ENCODE assay signal across 10 mouse cellular contexts in genomic region chr11:82831008-82831893, GRCm38 (mm10). TPM values are rescaled to one million over a fixed set of nuclear protein-coding genes. Genes with fewer than 3 reads are reported as not detected.
A peak's percentile ranks its signal among the peaks of the same experiment; 100 is the strongest.
DNase-seq lines count a peak whose midpoint lies in the region; ATAC-seq and TF ChIP-seq lines count a peak whose summit lies in the region.
"Had no signal": no experiment of that assay in that cellular context is flagged by ENCODE, and none has a peak within 500 bp of the region (broad histone marks: within the 10 kb centered on the region; RNA-seq: fewer than 3 reads in every experiment).

No protein-coding gene starts in this region.

- H3K4me1 ChIP-seq in heart, embryonic 12.5 days (replicated peaks) = peaks cover 14% of the 10 kb centered on the region
- H3K4me1 ChIP-seq in forebrain, postnatal 0 days (ENCODE audit: insufficient read depth) = no peaks in the 10 kb centered on the region; the same call in 1 of the 2 replicates
- peaks cover 14% of the 10 kb centered on the region for H3K4me1 ChIP-seq in neural tube, embryonic 14.5 days (ENCODE audit: control insufficient read depth, insufficient read depth, low read length)

- intact Hi-C loops in heart, postnatal 36 days (cut with DNase I) = no loop called here

- H3K9ac ChIP-seq in heart, embryonic 12.5 days = no peak overlapping the region
- no peak overlapping the region for H3K9ac ChIP-seq in forebrain, postnatal 0 days
- H3K9ac ChIP-seq in neural tube, embryonic 14.5 days (replicated peaks; ENCODE audit: low read depth, low read length) = no peak overlapping the region

- no peak for TF ChIP-seq CTCF in forebrain, postnatal 0 days (IDR thresholded peaks at IDR 0.05; ENCODE audit: low read depth)

- H3K27ac ChIP-seq in heart, embryonic 12.5 days (ENCODE audit: poor library complexity, severe bottlenecking) = no peak overlapping the region
- no peak overlapping the region for H3K27ac ChIP-seq in forebrain, postnatal 0 days (ENCODE audit: low read depth, low read length)
- H3K27ac ChIP-seq in neural tube, embryonic 14.5 days (ENCODE audit: low read depth, low read length) = no peak overlapping the region

- peak overlapping the region; percentile 44 for H3K4me2 ChIP-seq in heart, embryonic 12.5 days
- H3K4me2 ChIP-seq in forebrain, postnatal 0 days (ENCODE audit: low read depth) = peak overlapping the region; percentile 11
- peak overlapping the region; percentile 24; the same call in 1 of the 2 replicates for H3K4me2 ChIP-seq in neural tube, embryonic 14.5 days (ENCODE audit: low read depth, low read length)

- no peaks in the 10 kb centered on the region for H3K27me3 ChIP-seq in heart, embryonic 12.5 days (replicated peaks)
- H3K27me3 ChIP-seq in forebrain, postnatal 0 days (ENCODE audit: insufficient read depth, low read length) = no peaks in the 10 kb centered on the region
- no peaks in the 10 kb centered on the region for H3K27me3 ChIP-seq in neural tube, embryonic 14.5 days (ENCODE audit: control insufficient read depth, insufficient read depth, low read length)

- no peak for ATAC-seq in heart, embryonic 12.5 days (ENCODE audit: insufficient number of reproducible peaks, low FRiP score)
- peak; percentile 51; the same call in 1 of the 2 replicates for ATAC-seq in forebrain, postnatal 0 days
- ATAC-seq in neural tube, embryonic 14.5 days (ENCODE audit: low read depth) = peak; percentile 56; the same call in 1 of the 2 replicates

- H3K9me3 ChIP-seq in heart, embryonic 12.5 days (replicated peaks) = no peaks in the 10 kb centered on the region
- no peaks in the 10 kb centered on the region for H3K9me3 ChIP-seq in forebrain, postnatal 0 days (ENCODE audit: low read length)
- H3K9me3 ChIP-seq in neural tube, embryonic 14.5 days (ENCODE audit: control insufficient read depth, low read length) = no peaks in the 10 kb centered on the region

- WGBS in heart, embryonic 12.5 days = 21% methylated on average over 10 of the region's 10 CpGs
- 9% methylated on average over 10 of the region's 10 CpGs for WGBS in forebrain, postnatal 0 days
- WGBS in neural tube, embryonic 14.5 days = 10% methylated on average over 10 of the region's 10 CpGs

- H3K36me3 ChIP-seq in heart, embryonic 12.5 days = 0 out of 2 replicates have a peak, but pooled peaks cover 5% of the 10 kb centered on the region
- no peaks in the 10 kb centered on the region for H3K36me3 ChIP-seq in forebrain, postnatal 0 days (ENCODE audit: insufficient read depth)
- no peaks in the 10 kb centered on the region for H3K36me3 ChIP-seq in neural tube, embryonic 14.5 days (ENCODE audit: control insufficient read depth, insufficient read depth, low read length)

- no peak overlapping the region for H3K4me3 ChIP-seq in heart, embryonic 12.5 days
- no peak overlapping the region for H3K4me3 ChIP-seq in forebrain, postnatal 0 days (ENCODE audit: low read depth, low read length)
- H3K4me3 ChIP-seq in neural tube, embryonic 14.5 days (ENCODE audit: low read depth, low read length) = no peak overlapping the region
- H3K4me3 ChIP-seq: myocyte had no signal

- DNase-seq in heart, postnatal 36 days = no peak
- DNase-seq in lung, postnatal 10 days = peak; percentile 29
- no peak for DNase-seq in lung, postnatal 4 days
- peak; percentile 48 for DNase-seq in forebrain, postnatal 0 days
- DNase-seq in urinary bladder, postnatal 4 days (ENCODE audit: low spot score in 2 of 2) = no peak
- no peak for DNase-seq in cerebellum, postnatal 25 days
- DNase-seq: kidney, adult 8-10 months had no signal

RNA-seq across cellular contexts. Expression of gene Rffl, which starts 39.8 kb away (rescaled TPM):
- polyA plus RNA-seq in heart, embryonic 12.5 days (2016; fragmentation: Nextera tagmentation; extraction: Ambion mirVana) = 6.7 and 6.8 TPM in 2 replicates
- 1 to 10 TPM; 5.6 to 6.6 TPM for total RNA-seq in heart, postnatal 36 days (2021)
- 4.3 and 6.0 TPM in 2 replicates for total RNA-seq in forebrain, postnatal 0 days (2014; rRNA removed)
- polyA plus RNA-seq in forebrain, postnatal 0 days (2015; fragmentation: Nextera tagmentation; extraction: Ambion mirVana) = 2.3 and 2.8 TPM in 2 replicates
- polyA plus RNA-seq in neural tube, embryonic 14.5 days (2014; fragmentation: Nextera tagmentation; extraction: Ambion mirVana) = 3.9 and 4.8 TPM in 2 replicates

RNA-seq across cellular contexts. Expression of gene Lig3, which starts 50.3 kb away (rescaled TPM):
- 29.0 and 37.4 TPM in 2 replicates for polyA plus RNA-seq in heart, embryonic 12.5 days (2016; fragmentation: Nextera tagmentation; extraction: Ambion mirVana)
- 10 to 100 TPM; 18.1 to 18.9 TPM for total RNA-seq in heart, postnatal 36 days (2021)
- 41.2 and 53.6 TPM in 2 replicates for total RNA-seq in forebrain, postnatal 0 days (2014; rRNA removed)
- 13.4 and 18.3 TPM in 2 replicates for polyA plus RNA-seq in forebrain, postnatal 0 days (2015; fragmentation: Nextera tagmentation; extraction: Ambion mirVana)
- 25.4 and 33.8 TPM in 2 replicates for polyA plus RNA-seq in neural tube, embryonic 14.5 days (2014; fragmentation: Nextera tagmentation; extraction: Ambion mirVana)

RNA-seq across cellular contexts. Expression of gene Rad51d, which starts 59.2 kb away (rescaled TPM):
- polyA plus RNA-seq in heart, embryonic 12.5 days (2016; fragmentation: Nextera tagmentation; extraction: Ambion mirVana) = 13.0 and 14.6 TPM in 2 replicates
- total RNA-seq in heart, postnatal 36 days (2021) = 10 to 100 TPM in 1 of 2 experiments, 1 to 10 TPM in 1; 9.0 to 10.6 TPM
- total RNA-seq in forebrain, postnatal 0 days (2014; rRNA removed) = 8.6 and 9.5 TPM in 2 replicates
- 13.4 and 14.0 TPM in 2 replicates for polyA plus RNA-seq in forebrain, postnatal 0 days (2015; fragmentation: Nextera tagmentation; extraction: Ambion mirVana)
- polyA plus RNA-seq in neural tube, embryonic 14.5 days (2014; fragmentation: Nextera tagmentation; extraction: Ambion mirVana) = 13.4 and 14.4 TPM in 2 replicates

Comparison
In these comparisons a context has a peak if more than half of its experiments do, and no peak if none do; other contexts are left out.
1. DNase-seq: peak in lung, postnatal 10 days (single experiment) and forebrain, postnatal 0 days (single experiment); none in heart, postnatal 36 days (0 of 2), lung, postnatal 4 days (0 of 2), urinary bladder, postnatal 4 days (0 of 2) and cerebellum, postnatal 25 days (0 of 2).
2. Peak in every context shown above with its lines, with median percentiles within 50 percentile points of each other: H3K4me2 ChIP-seq.